Mouse (Mus musculus) urinary bladder, postnatal 25 days (tissue): Measurements from ENCODE around the gene Cpm.
"Not testable (repeated sequence)": the region's sequence is repeated elsewhere in the genome, so short reads cannot be mapped to it uniquely, and the experiment has no call there.

Experiments
- DNase-seq: peaks from one replicate; pipeline ENCODE4 v3.0.0; 2022; ENCODE audit warnings: low spot score

Gene Cpm

DNA sequence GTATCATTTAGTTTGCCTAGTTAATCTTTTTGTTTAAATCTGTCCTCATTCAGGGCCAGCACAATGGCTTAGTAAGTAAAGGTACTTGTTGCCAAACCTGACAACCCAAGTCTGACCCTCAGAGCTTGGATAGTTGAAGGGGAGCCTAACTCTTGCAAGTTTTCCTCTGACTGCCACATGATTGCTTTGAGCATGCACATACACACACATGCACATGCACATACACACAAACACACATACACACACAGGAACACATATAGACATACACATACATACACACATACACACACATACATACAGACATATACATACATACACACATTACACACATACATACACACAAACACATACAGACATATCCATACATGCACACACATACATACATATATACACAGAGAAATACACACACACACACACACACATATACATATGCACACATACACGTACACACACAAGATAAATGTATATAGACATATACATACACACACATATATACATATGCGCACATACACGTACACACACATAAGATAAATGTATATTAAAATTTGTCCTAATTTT is 95.6 kb downstream of the Cpm start:
- DNase-seq, result no peak

GRCm38 (mm10) chr10:117725671-117726070 is 96.4 kb downstream of the Cpm start:
- no peak for DNase-seq

DNA sequence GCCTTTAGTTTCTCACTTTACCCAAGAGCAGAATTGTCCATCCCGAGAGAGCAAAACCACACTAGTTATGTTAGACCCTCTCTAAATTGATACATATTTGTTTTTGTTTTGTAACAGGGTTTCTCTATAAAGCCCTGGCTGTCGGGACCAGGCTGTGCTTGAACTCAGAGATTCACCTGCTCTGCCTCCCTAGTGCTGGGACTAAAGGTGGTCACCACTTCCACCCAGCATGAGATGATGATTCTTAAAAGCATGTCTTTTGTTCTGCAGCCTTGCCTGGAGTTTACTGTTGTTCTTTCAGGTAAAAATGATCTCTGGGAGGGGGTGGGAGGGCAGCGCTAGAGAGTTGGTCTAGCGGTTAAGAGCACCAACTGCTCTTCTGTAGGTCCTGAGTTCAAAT is 97.0 kb downstream of the Cpm start:
- DNase-seq, result no peak

GRCm38 (mm10) chr10:117726888-117727385 is 97.6 kb downstream of the Cpm start:
- no peak for DNase-seq

DNA sequence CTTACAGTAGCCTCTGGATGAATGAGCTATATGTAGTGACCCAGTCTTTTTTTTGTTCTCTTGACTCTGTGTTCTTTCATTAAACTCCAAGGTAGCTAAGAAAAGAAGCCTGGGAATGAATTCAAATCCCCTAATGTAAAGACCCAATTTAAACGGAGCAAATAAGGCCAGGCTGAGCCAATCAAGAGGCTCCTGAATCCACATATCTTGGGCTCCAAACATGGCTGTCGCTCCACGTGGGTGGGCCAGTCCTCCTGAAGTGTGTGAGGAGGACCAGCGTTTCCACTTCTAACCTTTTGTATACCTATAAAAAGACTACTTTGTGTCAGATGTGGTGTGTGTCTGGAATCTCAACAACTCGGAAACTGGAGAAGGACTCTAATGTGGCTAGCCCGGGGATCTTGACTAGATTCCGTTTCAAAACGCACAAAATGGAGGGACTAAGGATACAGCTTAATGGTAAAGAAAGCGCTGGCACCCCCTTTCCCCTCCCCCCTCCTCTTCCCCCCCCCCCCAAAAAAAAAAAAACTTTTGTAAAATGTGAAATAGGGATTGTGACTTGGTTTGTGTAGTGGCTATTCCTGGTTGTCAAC is 98.3 kb downstream of the Cpm start:
- DNase-seq, result no peak

DNA sequence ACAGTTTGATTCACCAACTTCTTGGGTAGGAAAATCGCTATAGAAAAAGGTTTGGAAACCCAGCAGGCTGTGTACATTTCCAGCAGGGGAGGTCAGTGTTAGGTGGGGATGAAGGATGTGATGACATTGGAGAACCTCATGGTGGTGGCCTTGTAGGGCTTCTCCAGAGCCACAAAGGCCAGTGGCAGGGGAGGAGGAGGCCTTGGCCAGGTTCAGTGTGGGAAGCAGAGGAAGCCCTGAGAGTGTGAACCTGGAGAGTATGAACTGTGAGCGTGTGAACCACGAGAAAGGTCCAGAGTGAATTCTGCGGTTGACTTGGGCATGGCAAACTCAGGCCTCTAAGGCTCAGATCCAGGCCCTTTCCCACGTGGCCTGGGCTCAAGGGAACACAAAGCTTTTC is 99.3 kb downstream of the Cpm start:
- no peak for DNase-seq

DNA sequence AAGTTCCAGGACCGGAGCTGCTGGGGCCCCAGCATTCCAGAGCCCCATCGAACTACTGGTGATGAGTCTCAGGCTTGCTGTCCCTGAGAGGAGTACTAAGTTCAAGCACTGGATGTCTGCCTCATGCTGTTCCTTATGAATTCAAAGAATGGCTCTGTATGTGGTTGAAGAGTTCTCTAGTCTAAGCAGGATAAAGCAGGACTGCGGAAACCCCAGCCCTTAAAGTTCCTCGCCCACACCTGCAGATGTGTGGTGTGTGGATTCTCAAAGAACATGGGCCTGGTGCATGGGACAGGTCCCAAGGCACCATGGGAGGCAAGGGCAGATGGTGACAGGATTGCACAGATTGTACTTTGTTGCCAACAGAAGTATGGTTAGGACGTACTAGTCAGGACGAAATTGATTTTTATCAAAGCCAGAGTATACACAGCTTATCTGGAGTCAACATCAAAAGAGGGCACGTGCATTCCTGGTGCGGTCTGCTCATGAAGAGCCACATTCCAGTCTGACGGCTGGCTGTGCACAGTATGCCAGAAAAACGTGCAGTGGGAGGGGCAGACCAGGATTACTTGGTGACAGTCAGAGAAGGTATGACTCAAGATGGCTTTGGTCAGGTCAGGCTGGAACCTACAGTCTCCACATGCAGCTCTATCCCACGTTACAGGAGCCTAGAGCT is 100.0 kb downstream of the Cpm start:
- peak; percentile 39 for DNase-seq

GRCm38 (mm10) chr10:117730140-117730539 is 100.8 kb downstream of the Cpm start:
- no peak for DNase-seq

DNA sequence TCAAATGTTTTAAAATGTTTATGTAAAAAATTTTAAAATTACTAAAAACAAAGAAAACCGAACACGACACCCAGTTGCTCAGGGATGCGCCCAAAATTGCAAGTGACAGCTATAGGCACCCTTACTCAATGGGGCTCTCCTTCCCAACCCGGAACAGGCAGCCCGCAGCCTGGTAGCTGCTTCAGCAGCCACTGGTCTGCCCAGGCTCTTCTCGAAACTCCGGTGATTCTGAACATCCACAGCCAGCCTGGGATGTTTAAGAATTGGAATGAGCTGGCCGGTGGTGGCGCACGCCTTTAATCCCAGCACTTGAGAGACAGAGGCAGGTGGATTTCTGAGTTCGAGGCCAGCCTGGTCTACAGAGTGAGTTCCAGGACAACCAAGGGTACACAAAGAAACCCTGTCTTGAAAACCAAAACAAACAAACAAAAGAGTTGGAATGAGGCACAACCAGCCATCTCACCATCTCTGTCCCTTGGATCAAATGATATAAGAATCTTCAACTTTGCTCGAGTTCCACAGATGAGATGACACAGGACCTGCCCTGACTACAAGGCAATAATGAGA is 101.4 kb downstream of the Cpm start:
- DNase-seq, result no peak

DNA sequence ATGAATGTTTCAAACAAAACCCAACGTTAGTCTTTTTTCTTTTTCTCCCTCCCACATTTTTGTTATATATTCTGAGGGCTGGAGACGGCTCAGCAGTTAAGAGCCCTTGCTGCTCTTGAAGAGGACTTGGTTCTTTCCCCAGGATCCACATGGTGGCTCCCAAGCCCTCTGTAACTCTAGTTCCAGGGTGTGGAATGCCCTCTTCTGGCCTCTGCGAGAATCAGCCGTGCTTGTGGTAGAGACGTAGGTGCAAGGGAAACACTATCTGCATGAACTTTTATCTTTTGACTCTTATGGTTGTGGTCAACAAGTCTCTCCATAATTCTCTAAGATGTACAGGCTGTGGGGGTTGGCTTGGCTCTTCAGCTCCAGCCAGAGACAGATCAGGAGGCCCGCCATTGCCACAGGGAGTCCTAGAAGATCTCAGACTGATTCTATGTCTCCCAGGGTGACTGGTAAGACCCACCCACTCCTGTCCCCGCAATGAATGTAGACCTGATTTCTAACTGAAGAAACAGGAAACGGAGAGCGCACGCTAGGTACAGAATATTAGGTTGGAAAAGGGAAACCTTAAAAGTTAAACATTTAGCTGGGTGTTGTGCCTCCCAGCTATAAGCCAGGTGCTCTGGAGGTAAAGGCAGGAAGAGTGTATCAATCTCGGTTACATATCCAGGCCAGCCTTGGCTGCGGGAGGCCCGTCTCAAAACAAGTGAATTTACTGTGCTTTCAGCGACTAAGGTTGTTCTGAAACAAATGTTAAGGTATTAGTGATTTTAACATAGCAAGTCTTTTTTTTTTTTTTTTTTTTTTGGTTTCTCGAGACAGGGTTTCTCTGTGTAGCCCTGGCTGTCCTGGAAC is 102.2 kb downstream of the Cpm start:
- peak; percentile 41 for DNase-seq

GRCm38 (mm10) chr10:117732184-117732583 is 102.9 kb downstream of the Cpm start:
- DNase-seq, result no peak

DNA sequence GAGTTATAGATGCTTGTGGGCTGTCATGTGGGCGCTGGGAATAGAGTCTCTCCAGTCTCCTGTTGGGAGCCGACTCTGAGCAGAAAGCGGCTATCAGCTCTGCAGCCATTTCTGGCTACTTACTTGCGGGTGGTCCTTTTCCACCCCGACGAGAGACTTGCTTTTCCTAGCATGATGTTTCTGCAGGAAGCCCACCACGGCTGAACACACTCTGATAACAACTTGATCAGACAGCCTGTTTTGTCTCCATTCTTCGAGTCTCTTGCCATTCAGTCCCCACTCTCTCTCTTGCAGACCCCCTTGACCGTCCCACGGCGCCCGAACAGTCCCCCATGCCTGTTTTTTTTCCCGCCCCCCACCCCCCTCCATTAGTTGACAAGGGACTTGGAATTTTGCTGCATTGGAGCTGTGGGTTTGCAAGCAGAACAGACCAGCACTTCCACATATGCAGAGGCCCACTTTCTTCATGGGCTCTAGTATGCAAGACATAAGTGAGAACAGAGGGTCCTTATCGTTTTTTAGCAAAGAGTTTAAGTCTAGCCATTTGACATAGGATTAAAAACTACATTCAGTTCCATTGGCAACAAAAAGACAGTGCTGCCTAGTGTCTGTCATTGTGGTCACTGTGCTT is 103.8 kb downstream of the Cpm start:
- DNase-seq, result no peak

GRCm38 (mm10) chr10:117733626-117734025 is 104.3 kb downstream of the Cpm start:
- not testable (repeated sequence) for DNase-seq

- DNase-seq, result not testable (repeated sequence)
Measured at GRCm38 (mm10) chr10:117734104-117734852, 105.0 kb downstream of the Cpm start.

DNA sequence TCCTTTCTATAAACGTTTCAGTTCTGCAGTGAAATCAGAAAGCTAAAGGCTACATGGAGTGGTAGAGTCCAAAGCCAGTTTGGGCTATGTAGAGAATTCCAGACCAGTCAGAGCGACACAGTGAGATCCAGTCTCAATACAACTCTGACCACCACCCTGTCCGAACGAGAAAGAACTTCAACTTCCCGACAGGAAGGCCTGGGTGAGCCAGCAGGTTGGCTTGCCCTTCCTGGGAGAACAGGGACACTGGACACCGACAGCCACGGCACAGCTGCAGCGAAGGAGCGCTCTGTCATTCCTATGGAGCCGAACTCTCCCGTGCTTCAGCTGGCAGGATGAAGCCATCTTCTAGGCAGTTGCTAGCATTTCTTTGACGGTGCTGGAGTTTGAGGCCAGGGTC is 106.1 kb downstream of the Cpm start:
- not testable (repeated sequence) for DNase-seq

- DNase-seq, result no peak
Measured at GRCm38 (mm10) chr10:117736573-117736972, 107.3 kb downstream of the Cpm start.
